Mouse (Mus musculus) lung, postnatal 0 days (tissue): ENCODE data around the gene Ap3b1.

Experiments
- CTCF ChIP-seq: IDR thresholded peaks from 2 replicates; pipeline ENCODE4 v1.5.1; 2016; ENCODE audit warnings: antibody characterized with exemption, mild to moderate bottlenecking
- EP300 ChIP-seq: IDR thresholded peaks from 2 replicates; pipeline ENCODE4 v1.6.1; 2016; ENCODE audit warnings: antibody characterized with exemption, mild to moderate bottlenecking, control low read depth

DNA sequence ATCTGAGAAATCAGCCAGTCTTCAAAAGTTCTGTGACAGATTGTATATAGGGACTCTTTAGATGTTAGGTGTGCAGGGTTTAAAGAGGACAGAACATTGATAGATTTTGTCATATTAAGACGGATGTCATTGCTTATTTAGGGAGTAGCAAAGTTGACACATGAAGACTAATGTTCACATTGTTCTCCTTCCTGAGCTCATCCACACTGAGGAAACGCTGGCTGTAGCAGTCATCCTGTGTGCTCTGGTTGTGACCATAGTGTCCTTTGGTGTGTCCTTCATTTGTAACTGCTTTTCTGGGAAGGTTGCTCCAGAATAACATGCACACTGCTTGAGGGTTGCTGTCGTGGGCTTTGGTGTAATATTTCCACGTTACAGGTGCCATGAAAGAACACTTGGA lies 100.4 kb downstream of the Ap3b1 start:
- peak; percentile 93 for TF ChIP-seq EP300
- TF ChIP-seq CTCF: no peak
